Mouse (Mus musculus): Measurements from ENCODE around the gene Calm1. TPM values are rescaled to one million over a fixed set of nuclear protein-coding genes. Genes with fewer than 3 reads are reported as not detected.
"Not testable (repeated sequence)": the region's sequence is repeated elsewhere in the genome, so short reads cannot be mapped to it uniquely, and the experiment has no call there.

The Calm1 gene
- total RNA-seq (2021) = 100 to 1,000 TPM; 282 to 334 TPM
- long read RNA-seq, experiment 1, full-length matches to known transcripts = 1,131 of 1,219 reads
- long read RNA-seq, experiment 1, partial matches to known transcripts = 63 of 1,219 reads
- long read RNA-seq, experiment 1, other reads (novel, unspliced or antisense) = 25 of 1,219 reads
- long read RNA-seq, experiment 2, full-length matches to known transcripts = 831 of 909 reads
- long read RNA-seq, experiment 2, partial matches to known transcripts = 5 of 909 reads
- long read RNA-seq, experiment 2, other reads (novel, unspliced or antisense) = 73 of 909 reads

DNA sequence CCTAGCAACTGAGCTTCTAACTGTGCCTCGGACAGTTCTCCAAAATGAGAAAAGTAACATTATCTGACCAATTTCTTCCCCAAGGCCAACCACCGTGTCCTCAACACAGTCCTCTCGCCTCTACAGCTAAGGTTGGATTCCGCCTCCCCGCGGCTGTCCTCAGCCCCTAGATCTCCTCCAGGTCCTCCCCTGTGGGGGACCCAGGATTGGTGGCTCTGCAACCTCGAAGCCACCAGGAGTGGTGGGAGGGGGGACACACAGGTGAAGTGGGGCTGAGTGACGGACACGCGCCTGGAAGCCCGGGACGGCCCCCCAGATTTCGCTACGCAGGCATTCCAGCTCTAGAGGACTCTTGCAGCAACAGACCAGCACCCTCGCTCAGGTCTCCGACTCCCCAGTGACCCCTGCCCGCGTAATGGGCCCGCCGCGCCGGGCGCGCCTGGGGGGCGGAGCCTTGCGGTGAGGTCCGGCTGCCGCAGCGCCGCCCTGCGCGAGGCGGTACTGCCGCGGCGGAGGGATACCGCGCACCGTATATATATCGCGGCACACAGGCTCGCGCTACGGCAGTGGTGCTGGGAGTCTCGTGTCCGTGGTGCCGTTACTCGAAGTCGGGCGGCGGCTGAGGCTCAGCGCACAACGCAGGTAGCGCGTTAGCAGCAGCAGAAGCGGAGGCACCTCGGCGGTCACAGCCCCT, at the start of gene Calm1:
Gene Calm1 (plus strand): TSS at position 469 of the 694 bp plus-strand sequence.
- peak; percentile 98 for DNase-seq
- intact Hi-C loops (cut with DNase I) = loop anchor here (1.0 kb wide), 2 partner anchors 11 to 40 kb away; partner anchors contain the start of gene Nrde2

DNA sequence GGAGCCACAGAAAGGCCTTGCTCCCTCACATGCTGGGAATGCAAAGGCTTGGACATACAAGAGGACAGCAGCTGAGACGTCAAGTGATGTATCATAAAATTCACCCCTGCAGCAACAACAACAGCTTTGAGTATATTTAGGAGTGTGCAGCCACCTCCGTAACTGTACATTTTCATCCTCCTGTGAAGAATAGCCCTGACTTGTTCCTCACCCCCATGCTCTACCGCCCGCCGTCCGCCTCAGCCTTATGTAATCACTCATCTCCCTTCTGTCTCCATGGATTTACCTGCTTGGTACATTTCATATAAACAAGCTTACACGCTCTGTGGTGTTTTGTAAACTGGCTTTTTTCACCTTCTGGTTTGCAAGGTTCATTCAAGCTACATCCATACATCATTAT, 46.8 kb upstream of the Calm1 start:
- DNase-seq = no peak
- intact Hi-C loops (cut with DNase I) = no loop called here

DNA sequence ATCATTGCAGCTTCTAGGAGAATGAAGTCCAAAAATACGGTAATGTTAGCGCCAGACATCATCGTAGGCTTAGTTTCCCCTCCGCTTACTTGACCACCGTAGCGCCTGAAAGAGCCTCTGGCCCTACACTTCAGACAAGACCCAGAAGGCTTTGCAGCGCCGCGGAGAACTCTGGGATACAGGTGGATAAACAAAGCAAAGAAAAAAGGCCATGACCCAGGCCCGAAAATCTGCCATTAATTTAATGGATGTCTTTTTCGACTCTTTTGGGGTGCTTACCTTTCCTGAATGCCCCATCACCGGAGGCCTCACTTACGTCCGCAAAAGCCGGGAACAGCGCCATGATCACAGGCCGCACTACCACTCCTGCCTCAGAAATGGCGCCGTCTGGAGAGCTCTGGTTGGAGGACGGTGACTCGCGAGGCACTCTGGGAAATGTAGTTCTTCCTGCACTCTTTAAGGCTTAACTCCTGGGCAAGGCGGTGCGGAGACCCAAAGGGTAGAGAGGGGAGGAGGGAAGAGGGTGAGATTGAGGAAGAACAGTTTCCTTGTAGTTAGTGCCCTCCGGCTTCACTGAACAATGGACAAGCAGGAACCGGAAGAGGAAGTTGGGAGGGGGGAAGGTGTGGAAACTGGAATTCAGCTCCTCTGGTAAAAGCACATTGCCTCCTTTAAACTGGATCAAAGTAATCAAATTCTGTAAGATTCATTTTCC, 39.8 kb upstream of the Calm1 start, which contains the start of gene Nrde2:
Gene Nrde2 (minus strand): TSS at position 393 of the 715 bp plus-strand sequence.
- peak; percentile 86 to 90 for DNase-seq
- intact Hi-C loops (cut with DNase I) = loop anchor here (1.0 kb wide), 1 partner anchor 40 kb away; the partner anchor contains the start of gene Calm1

DNA sequence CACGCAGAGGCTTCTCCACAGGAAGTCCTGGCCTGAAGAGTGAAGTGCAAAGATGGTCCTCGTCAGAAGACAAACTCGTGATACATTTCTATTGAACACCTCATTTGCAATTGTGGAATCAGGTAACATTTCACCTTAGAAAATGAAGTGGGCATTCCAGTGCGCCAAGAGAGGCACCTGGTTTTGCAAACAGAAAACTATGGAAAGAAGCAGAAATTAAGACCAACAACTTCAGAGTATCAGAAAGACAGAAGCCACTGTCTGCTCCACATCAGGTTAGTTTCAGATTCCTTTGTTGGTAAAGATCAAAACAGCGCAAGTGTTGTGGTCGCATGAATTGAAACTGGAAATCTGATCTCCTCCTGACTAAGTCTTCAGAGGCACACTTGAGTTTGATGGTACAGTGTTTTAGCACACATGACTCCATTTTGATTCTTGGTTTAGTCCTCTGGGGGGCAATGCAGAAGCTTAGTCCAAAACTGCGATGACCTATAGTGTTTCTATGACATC, 34.2 kb upstream of the Calm1 start:
- intact Hi-C loops (cut with DNase I) = loop anchor here (10.0 kb wide), 2 partner anchors 680 to 760 kb away; no protein-coding TSS in a partner anchor
- no peak for DNase-seq

DNA sequence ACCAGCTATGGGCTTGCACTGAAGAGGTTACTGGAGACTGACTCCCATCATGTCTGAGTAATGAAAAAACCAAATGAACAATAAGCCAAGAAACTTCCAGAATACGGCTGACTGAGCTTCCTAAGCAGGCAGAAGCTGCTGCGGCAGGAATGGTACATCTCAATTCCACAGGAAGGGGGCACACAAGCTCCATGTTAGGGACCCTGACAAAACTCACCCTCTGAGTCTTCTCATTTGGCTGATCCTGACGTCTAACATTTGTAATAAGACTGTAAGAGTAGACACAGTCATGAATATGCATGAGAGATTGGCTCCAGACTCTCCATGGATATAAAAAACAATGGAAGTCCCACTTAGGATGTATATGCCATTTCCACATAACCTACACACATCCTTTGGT, 33.1 kb upstream of the Calm1 start:
- intact Hi-C loops (cut with DNase I) = loop anchor here (10.0 kb wide), 2 partner anchors 679 to 759 kb away; no protein-coding TSS in a partner anchor
- peak; percentile 33 to 52 for DNase-seq

DNA sequence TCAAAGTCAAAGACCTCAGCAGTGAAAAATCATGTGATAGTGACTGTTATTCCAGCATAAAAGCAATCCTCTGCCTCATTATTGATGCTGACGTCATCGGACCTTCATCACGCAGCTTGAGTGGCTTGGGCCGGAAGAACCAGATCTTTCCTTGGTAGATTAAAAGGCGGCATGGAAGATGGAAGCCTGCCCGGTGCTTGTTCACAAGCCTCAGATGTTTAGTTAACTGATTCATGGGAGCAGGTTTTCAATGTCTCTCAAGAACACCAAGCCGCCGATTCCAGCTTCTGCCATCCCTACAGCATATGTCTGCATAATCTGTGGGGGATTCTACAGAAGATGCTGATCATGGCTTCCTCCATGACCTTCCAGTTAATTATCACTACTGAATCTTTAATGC, 32.3 kb upstream of the Calm1 start:
- DNase-seq = no peak
- intact Hi-C loops (cut with DNase I) = loop anchor here (10.0 kb wide), 2 partner anchors 678 to 758 kb away; no protein-coding TSS in a partner anchor

DNA sequence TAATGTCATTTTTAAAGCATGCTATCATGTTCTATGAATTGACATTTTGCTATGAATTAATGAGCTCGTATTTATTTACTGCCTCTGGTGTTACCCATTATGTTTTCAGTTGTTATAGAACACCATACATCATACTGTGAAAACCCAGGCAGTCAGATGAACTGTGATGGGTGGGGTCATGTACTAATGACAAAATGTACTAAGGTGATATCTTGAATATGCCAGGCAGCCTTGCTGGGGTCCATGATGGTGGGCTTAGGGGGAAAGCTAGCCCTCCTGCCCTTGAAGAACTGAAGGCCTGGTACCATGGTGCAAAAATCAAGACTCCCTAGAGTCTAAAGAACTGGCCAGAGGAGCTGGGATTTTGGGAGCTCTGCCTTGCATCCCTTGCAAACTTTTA, 31.7 kb upstream of the Calm1 start:
- DNase-seq = no peak
- intact Hi-C loops (cut with DNase I) = loop anchor here (10.0 kb wide), 2 partner anchors 677 to 757 kb away; no protein-coding TSS in a partner anchor

DNA sequence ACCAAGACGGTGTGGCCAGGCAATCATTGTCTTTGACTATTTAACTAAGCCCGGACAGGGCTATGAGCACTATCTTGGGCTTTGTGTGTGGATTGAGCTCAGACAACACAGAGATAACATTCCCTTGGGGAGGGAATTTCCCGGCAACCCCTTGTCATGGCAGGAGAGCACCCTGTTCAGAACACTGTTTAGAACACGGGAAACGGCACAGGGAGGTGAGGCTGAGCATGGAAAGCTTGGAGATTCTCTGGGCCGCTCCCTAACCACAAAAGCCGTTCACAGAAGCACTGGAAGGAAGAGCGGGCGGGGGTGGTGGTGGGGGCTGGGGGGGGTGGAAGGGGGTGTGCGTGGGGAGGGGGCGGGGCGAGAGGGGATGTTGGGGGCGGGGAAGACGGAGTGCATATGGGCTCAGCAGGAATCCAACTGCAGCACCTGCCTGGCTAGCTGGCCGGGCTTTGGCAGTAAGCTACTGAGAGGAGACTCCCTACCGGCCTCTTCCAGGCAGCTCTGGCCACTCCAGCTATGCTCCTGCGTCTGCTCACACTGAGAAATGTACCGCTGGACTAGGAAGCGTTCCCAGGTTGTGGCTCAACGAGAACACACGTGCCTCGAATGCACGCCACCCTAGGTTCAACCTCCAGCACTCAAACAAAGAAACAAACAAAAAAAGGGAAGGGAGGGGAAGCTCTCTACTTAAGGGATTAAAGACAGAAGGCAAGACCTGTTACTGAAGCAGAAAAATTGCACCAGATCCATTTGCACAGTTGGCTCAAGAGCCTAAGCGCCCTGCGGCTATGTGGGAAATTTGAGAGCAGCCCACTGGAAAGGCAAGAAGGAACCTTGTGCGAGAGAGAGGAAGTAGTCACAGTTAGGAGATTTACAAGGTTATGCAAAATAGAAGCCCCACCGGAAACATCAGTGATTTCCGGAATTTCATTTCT, 31.0 kb upstream of the Calm1 start:
- peak; percentile 27 to 34 for DNase-seq

DNA sequence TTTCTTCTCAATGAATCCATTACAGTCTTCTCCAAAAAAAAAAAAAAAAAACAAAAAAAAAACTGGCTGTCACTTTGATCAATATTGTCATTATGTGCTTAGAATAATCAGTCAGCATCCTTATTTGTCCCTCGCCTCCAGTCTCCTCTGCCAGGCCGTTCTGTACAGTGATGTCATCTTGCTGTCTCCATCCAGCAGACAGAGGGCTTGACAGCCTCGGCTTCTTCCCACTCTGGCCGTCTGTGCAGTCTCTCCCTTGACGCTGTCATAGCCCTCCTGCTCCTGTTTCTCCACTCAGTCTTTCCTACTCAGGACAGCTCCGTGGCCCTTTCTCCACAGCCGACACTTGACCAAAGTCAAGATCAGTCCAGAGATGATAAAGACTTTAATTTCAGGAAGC, 26.8 kb upstream of the Calm1 start:
- intact Hi-C loops (cut with DNase I) = no loop called here
- DNase-seq = no peak

More for the DNA sequence above, 31.0 kb upstream of the Calm1 start:
- intact Hi-C loops (cut with DNase I) = loop anchor here (2.0 to 10.0 kb wide), 3 partner anchors 17 to 757 kb away; no protein-coding TSS in a partner anchor

DNA sequence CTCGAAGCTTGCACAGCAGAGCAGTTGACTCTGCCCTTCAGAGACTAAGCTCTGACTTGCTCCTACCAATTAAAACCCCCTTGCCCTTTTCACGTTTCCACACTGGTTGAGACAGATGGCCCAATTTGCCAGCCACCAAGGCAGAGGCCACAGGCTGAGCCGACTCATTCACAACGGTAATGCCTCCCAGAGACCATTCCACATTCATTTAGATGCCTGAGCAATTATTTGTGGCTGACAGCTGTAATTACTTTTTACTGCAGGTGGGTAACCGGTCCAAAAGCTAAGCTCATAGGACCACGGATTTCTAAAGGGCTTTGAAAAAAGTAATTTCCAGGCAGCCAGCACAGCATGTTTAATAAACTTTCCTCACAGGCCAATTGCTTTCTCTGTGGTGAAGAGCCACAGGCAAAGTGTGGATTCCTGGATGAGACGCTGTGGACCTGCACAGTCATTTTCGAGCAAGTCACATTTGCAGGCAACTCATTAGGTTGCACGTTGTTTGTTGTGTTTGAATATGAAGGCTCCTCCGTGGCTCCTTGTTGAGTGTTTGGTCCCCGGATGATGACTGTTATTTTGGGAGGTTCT, 22.7 kb upstream of the Calm1 start:
- no peak for DNase-seq
- intact Hi-C loops (cut with DNase I) = no loop called here

DNA sequence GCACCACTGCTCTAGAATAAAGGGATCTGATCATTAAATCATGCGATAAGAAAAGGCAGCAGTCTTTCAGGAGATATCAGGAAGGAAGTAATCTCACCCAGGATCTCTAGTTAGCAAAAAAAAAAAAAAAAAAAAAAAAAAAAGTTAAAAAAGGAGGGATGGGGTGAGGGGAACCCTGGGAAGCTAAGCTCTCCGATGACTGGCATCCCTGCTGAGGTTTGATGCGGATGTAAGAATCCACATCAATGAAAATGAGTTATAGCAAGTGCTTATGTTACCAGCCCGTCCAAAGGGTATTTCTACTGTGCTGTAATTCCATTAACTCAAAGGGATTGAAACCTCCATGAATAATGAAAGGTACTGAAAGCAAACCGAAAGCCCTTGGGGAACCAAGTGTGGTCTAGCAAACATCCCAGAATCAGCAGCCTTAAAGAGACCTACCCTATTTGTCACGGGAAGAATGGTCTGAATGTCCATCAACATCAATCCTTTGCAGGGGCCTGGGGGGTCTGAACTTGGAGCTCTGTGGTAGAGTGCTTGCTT, 20.3 kb upstream of the Calm1 start:
- DNase-seq = no peak
- intact Hi-C loops (cut with DNase I) = no loop called here

DNA sequence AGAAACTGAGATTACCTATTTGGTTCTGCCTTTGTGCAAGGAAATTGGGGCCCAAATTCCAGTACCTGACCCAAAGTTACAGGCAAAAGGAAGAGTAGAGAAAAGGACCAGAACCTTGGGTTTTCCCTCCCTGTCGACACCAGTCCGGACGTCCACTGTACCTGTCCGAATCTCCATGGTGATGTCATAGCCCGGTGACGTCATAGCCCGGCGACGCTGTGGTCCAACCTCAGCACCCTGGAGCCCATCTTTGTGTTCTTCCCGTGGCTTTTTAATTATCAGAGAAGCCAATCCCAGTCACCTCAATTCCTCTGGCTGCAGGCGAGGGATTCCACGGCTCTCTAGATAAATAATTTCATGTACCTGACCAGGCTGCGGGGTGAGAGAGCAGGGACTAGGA, 18.4 kb upstream of the Calm1 start:
- intact Hi-C loops (cut with DNase I) = loop anchor here (10.0 kb wide), 1 partner anchor 544 kb away; the partner anchor contains the start of gene Rps6ka5
- no peak for DNase-seq

DNA sequence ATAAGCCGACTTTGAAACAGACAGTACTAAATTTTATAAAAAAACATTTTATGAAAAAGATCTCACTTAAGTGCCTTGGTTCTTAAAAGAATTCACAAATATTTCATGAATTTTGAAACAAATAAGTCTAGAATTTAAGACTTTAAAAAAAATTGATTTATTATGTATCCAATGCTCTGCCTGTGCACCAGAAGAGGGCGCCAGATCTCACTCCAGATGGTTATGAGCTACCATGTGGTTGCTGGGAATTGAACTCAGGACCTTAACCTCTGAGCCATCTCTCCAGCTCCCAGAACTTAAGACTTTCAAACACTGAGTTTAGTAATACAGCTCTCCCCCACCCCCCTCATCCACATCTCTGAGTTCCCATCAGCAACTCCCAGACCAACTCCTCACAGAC, 16.6 kb upstream of the Calm1 start:
- DNase-seq = no peak
- intact Hi-C loops (cut with DNase I) = loop anchor here (10.0 kb wide), 1 partner anchor 542 kb away; the partner anchor contains the start of gene Rps6ka5

DNA sequence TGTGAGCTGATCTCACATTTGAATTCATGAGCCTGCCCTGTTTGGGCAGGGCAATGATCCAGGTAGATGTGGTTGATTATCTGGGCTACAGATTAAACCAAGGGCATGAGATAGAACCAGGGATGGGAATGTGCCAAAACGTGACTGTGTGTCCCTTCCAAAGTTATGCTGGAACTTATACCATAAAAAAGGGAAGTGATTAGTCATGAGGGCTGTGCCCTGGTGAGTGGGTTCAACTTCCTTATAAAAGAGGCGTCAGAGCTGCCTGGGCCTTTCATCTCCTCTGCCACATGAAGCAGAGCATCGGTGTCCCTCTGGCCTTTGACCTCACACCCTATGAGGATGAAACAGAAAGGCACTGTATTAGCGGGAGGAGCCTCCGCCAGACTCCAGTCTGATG, 15.3 kb upstream of the Calm1 start:
- no peak for DNase-seq
- intact Hi-C loops (cut with DNase I) = loop anchor here (2.0 to 10.0 kb wide), 2 partner anchors 15 to 541 kb away; partner anchors contain the start of gene Rps6ka5

DNA sequence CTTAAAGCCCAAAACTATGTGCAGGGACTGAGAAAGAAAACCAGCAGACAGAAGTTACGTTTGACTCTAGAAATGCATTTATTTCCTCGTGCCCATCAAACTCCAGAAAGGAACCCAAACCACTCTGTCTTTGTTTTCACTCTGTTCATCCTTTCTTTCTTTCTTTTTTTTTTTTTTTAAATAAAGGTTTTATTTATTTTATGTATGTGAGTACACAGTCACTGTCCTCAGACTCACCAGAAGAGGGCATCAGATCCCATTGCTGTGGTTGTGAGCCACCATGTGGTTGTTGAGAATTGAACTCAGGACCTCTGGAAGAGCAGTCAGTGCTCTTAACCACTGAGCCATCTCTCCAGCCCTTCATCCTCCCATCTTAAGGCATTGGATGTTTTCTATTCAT, 14.3 kb upstream of the Calm1 start:
- not testable (repeated sequence) for DNase-seq
- intact Hi-C loops (cut with DNase I) = loop anchor here (2.0 to 10.0 kb wide), 3 partner anchors 16 to 540 kb away; partner anchors contain the start of gene Rps6ka5

DNA sequence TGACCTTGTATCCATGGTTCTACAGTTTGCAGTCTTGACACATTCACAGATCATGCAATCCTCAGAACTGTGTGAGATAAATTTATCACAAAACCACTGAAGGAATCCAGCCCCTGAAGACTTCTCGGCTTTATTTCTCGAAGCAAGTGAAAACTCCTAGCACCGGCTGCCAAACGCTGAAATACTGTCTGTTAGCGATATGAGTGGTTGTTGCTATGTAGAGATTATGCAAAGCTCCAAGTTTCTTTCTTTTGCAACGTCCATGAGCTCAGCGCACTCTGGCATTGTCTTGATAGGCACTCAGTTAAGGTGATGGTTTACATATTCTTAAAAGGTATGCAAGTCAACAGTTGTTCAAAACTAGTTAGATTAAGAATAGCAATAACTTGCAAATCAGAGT, 13.3 kb upstream of the Calm1 start:
- intact Hi-C loops (cut with DNase I) = loop anchor here (2.0 to 10.0 kb wide), 3 partner anchors 17 to 539 kb away; partner anchors contain the start of gene Rps6ka5
- DNase-seq = no peak

DNA sequence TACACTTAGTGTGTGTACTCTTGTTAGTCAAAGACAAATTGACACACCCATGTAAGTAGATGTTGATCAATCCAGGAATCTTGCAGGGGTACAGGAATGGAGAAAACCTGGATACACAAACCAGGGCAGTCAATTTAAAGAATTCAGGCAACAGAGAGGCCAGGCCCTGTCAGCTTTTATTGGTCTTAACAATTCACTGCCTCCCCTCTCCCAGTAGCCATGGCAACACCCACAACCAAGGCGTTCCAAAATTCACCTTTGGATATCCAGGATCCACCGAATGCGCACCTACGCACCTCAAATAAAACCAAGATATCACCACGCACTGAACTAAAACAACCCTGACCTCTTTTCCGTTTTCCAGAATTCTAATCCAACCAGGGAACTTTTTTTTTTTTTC, 12.9 kb upstream of the Calm1 start:
- DNase-seq = no peak
- intact Hi-C loops (cut with DNase I) = loop anchor here (5.0 to 10.0 kb wide), 2 partner anchors 54 to 538 kb away; partner anchors contain the start of gene Rps6ka5
